Mouse (Mus musculus): ENCODE results near the gene Arhgap21.

- TF ChIP-seq CTCF (IDR thresholded peaks at IDR 0.05; ENCODE audit: borderline replicate concordance, insufficient read depth, low read length) (no peak), POLR2A (IDR thresholded peaks at IDR 0.05; ENCODE audit: low read depth, low read length) (no peak)
These were observed 102.9 kb downstream of the Arhgap21 start for GRCm38 (mm10) chr2:20865795-20866194.

All from embryonic fibroblast, embryonic 13.5 days (primary cell).